Mouse (Mus musculus) neutrophil, adult 83 days (primary cell): ENCODE results near the gene Prkaa2. TPM values are rescaled to one million over a fixed set of nuclear protein-coding genes. Genes with fewer than 3 reads are reported as not detected.

ENCODE experiments used
- total RNA-seq, 2 experiments: library from RNA; stranded (reverse); gene quantifications; one replicate each; pipeline ENCODE4 v1.2.4; 2023

Prkaa2 gene
- under 1 TPM; 0.07 to 0.13 TPM for total RNA-seq

DNA sequence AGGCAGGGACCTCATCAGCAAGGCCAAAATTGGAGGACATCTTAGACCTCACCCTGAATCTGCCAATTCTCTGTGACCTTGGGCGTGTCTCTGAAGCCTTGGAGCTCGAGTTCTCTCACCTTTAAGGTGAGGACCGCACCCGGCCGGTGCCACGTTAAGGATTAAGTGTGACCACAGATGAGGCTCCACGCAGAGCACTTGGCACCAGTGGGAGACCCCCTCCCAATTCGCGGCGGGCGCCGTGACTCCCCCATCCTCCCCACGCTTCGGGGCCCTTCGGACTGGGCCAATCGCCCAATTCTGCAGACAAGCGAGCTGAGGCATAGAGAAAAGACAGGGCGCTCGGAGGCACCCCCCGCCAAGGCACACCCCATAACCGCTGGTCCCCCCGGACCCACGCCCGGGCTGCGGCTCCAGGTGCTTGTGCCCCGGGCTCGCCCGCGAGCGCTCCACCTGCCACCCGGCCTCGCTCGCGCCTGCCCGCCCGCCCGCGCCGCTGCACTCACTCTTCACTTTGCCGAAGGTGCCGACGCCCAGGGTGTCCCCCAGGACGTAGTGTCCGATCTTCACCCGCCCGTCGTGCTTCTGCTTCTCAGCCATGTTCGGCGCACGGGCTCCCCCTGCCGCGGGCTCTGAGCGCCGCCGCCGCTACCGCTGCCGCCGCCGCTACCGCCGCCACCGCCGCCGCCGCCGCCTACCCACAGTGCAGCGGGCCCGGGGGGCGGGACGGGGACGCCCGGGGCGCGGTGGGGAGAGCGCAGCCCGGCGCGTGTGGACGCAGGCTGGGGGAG, at the start of gene Prkaa2:
TSS of gene Prkaa2 (minus strand) at position 692 of the 791 bp plus-strand sequence.

DNA sequence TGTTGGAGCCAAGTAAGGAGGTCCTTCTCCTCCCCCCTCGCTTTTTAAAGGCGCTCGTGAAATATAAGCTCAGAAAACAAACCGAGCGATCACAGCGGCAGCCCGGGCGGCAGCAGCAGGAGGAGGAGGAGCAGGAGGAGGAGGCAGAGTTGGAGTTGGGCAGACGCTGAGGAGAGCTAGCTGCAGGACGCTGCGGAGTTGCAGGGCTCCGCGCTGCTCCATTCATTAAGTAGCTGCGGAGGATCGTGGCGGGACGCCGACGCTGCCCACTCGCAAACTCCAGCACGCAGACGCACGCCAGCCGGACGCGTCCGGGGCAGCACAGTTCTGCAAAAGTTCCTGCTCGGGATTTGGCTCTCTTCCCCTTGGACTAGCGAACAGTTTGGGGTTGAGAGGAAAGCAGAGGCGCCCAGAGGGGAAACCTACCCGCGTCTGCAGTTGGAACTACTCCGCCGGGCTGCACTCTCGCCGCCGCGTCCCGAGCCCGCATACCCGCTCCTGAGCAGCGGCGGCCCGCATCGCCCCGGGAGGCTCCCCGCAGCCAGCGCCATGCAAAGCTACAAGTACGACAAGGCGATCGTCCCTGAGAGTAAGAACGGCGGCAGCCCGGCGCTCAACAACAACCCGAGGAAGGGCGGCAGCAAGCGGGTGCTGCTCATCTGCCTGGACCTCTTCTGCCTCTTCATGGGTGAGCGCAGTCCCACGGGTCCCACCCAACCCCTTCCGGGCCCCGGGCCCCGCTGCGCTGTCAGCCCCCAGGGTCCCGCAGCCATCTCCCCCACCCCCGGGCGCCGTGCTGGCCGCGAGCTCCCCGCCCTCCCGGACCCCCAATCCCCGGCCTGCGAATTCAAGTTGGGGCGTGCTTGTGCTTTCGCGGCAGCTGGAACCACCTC, 47.8 kb upstream of the Prkaa2 start, which contains the start of gene Plpp3:
TSS of gene Plpp3 (plus strand) at position 72 of the 893 bp plus-strand sequence.

Other genes starting within 250 kb of the Prkaa2 start
- gene C8a, start 233.5 kb downstream of the Prkaa2 start, total RNA-seq, result not detected
- gene Fyb2, start 196.4 kb downstream of the Prkaa2 start, total RNA-seq, result not detected
- under 1 TPM; 0.24 to 0.31 TPM for gene Plpp3, start 47.5 kb upstream of the Prkaa2 start, total RNA-seq